Mouse (Mus musculus) brain, embryonic 14.5 days (tissue): ENCODE results near the gene L3mbtl4.

ENCODE experiments used
- CTCF ChIP-seq: fragments of 200-500 bp; IDR thresholded peaks from 2 replicates; pipeline ENCODE4 v1.5.1; 2012; ENCODE audit warnings: inconsistent platforms, mild to moderate bottlenecking, moderate library complexity, borderline replicate concordance; ENCODE audit not compliant: insufficient read depth, insufficient read length; ENCODE audit errors: extremely low read depth
- POLR2A ChIP-seq: fragments of 200-500 bp; IDR thresholded peaks from 2 replicates; pipeline ENCODE4 v1.6.1; 2012; ENCODE audit warnings: mild to moderate bottlenecking, inconsistent platforms, borderline replicate concordance; ENCODE audit not compliant: poor library complexity, insufficient read depth, insufficient read length, severe bottlenecking; ENCODE audit errors: extremely low read depth

- TF ChIP-seq CTCF (no peak), POLR2A (no peak)
Observed at GRCm38 (mm10) chr17:68285119-68285782, 11.7 kb downstream of the L3mbtl4 start.
